Mouse (Mus musculus) ES-Bruce4 (cell line): ENCODE measurements around the gene Ankrd11.

Source experiments
- CTCF ChIP-seq: IDR thresholded peaks from one replicate; pipeline ENCODE4 v1.8.1; 2011; ENCODE audit warnings: low read depth, low read length
- POLR2A ChIP-seq: IDR thresholded peaks from one replicate; pipeline ENCODE4 v1.8.1; 2011; ENCODE audit warnings: low read length; ENCODE audit not compliant: insufficient read depth

GRCm38 (mm10) chr8:122951456-122951855, 90.6 kb downstream of the Ankrd11 start:
- no peak for TF ChIP-seq POLR2A
- TF ChIP-seq CTCF, result no peak
